Mouse (Mus musculus) C2C12 (cell line): ENCODE data around the gene Hist1h2br.
"Not testable (repeated sequence)": the region's sequence is repeated elsewhere in the genome, so short reads cannot be mapped to it uniquely, and the experiment has no call there.

ENCODE experiments used
- CTCF ChIP-seq: IDR thresholded peaks from one replicate; pipeline ENCODE4 v1.5.1; 2011; ENCODE audit not compliant: control insufficient read depth, insufficient read depth, insufficient read length
- FOSL1 ChIP-seq: IDR thresholded peaks from one replicate; pipeline ENCODE4 v1.8.0; 2011; ENCODE audit warnings: mild to moderate bottlenecking, low read length; ENCODE audit not compliant: poor library complexity, insufficient read depth, severe bottlenecking

DNA sequence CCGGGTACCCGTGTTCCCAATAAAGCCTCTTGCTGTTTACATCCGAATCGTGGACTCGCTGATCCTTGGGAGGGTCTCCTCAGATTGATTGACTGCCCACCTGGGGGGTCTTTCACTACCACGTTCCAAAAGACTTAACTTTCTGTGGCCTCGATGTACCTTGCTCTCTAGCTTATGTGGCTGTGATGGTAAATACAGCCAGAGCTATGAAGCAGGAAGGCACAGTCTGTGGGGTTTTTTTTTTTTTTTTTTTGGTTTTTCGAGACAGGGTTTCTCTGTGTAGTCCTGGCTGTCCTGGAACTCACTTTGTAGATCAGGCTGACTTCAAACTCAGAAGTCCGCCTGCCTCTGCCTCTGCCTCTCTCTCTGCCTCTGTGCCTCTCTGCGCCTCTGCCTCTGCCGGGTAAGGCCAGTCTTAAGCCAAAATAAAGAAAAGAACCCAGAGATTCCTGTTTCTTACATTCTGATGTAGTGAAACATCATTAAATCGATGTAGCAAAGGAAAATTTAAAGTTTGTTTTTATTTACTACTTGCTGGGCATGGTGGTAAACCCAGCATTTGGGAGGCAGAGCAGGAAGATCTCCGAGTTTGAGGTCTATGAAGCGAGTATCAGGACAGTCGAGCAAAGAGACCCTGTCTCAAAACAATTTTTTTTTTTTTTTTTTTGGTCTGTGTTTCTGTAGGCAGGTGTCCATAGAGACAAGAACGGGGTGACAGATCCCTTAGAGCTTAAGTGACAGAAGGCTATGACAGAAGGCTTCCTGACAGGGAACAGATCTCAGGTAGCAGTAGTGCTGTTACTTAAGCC, 13.3 kb upstream of the Hist1h2br start:
- TF ChIP-seq CTCF, FOSL1: not testable (repeated sequence)
